Mouse (Mus musculus) WW6 (cell line): ENCODE data around the gene Hepacam.

Source experiments
- DNase-seq: peaks from one replicate; pipeline ENCODE4 v3.0.0-alpha.2; 2013; ENCODE audit warnings: low read depth, low spot score

Hepacam gene

GRCm38 (mm10) chr9:37384284-37385182 is 17.4 kb downstream of the Hepacam start:
- DNase-seq, result no peak

GRCm38 (mm10) chr9:37390891-37391290 is 23.7 kb downstream of the Hepacam start:
- DNase-seq, result no peak

- DNase-seq, result no peak
Observed at GRCm38 (mm10) chr9:37392071-37392470, 24.9 kb downstream of the Hepacam start.

- DNase-seq, result no peak
Observed at GRCm38 (mm10) chr9:37393482-37394131, 26.5 kb downstream of the Hepacam start.

GRCm38 (mm10) chr9:37400585-37400984 is 33.4 kb downstream of the Hepacam start:
- DNase-seq, result no peak

- no peak for DNase-seq
Observed at GRCm38 (mm10) chr9:37401802-37402201, 34.7 kb downstream of the Hepacam start, which contains the start of gene Robo4. TSS of gene Robo4 (plus strand) at chr9:37401897.

- DNase-seq, result no peak
Observed at GRCm38 (mm10) chr9:37402501-37402900, 35.4 kb downstream of the Hepacam start.

GRCm38 (mm10) chr9:37403011-37403410 is 35.9 kb downstream of the Hepacam start:
- DNase-seq, result no peak

- no peak for DNase-seq
Observed at GRCm38 (mm10) chr9:37406372-37406771, 39.2 kb downstream of the Hepacam start.

GRCm38 (mm10) chr9:37407850-37408502 is 40.8 kb downstream of the Hepacam start:
- no peak for DNase-seq

- no peak for DNase-seq
Observed at GRCm38 (mm10) chr9:37409698-37410445, 42.7 kb downstream of the Hepacam start.

- no peak for DNase-seq
Observed at GRCm38 (mm10) chr9:37412989-37413388, 45.8 kb downstream of the Hepacam start.

- DNase-seq, result no peak
Observed at GRCm38 (mm10) chr9:37414666-37415065, 47.5 kb downstream of the Hepacam start.

- DNase-seq, result no peak
Observed at GRCm38 (mm10) chr9:37418791-37419190, 51.6 kb downstream of the Hepacam start.

- DNase-seq, result peak; percentile 86
Observed at GRCm38 (mm10) chr9:37420676-37421075, 53.5 kb downstream of the Hepacam start.

GRCm38 (mm10) chr9:37421239-37421638 is 54.1 kb downstream of the Hepacam start:
- no peak for DNase-seq

- DNase-seq, result no peak
Observed at GRCm38 (mm10) chr9:37429326-37429725, 62.2 kb downstream of the Hepacam start.

- DNase-seq, result peak; percentile 69
Observed at GRCm38 (mm10) chr9:37430582-37430981, 63.4 kb downstream of the Hepacam start.

- no peak for DNase-seq
Observed at GRCm38 (mm10) chr9:37432026-37432666, 65.0 kb downstream of the Hepacam start.

GRCm38 (mm10) chr9:37432720-37433421 is 65.7 kb downstream of the Hepacam start, which contains the start of gene Robo3:
TSS of gene Robo3 (minus strand) at chr9:37433246.
- no peak for DNase-seq
